Mouse (Mus musculus) bone marrow macrophage, adult 2 months (primary cell): Measurements from ENCODE around the gene Rbl1.

Experiments used
- CTCF ChIP-seq: IDR thresholded peaks from 2 replicates; pipeline ENCODE4 v1.5.1; 2012; ENCODE audit warnings: low read depth, mild to moderate bottlenecking, low read length, moderate library complexity
- POLR2A ChIP-seq: IDR thresholded peaks from 2 replicates; pipeline ENCODE4 v1.6.1; 2012; ENCODE audit warnings: mild to moderate bottlenecking, low read depth, low read length, borderline replicate concordance

DNA sequence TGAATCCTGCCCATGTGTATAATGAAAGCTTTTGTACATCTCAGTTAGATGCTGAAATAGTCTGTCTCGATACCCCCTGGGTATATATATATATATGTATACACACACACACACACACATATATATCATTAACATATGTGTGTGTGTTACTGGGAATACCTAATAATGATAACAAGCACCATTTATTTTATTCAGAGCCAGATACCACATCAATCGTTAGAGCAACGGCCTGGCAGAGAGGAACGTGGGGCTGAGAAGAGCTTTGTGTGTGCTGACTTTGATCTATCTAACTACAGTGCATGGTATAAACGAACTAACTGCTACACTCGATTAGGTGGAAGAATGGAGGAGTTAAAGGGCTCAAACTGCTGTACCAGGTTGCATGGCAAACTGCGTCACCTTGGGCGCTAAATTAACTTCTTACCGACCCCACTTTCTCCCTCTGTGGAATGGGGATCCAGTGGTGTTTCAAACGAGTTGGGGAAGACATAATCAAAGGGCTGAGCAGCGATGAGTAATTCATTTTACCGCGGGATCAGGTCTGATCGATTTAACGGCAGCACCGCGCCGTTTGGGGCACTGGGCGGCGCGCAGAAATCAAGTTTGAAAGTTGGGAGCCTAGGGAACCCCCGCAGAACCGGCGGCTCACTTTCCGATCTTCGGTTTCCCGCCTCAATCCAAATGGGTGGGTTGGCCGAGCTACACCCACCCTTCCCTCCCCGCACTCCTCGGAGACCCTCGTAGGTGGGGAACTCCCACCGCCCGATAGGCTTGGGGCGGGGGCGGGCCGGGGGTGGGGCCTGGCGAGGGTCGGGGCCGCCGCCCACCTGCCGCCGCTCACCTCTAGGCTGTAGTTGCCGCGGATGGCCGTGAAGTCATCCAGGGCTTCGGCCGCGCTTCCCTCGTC is 622 bp downstream of the Rbl1 start:
- TF ChIP-seq CTCF, result no peak
- no peak for TF ChIP-seq POLR2A
